Mouse (Mus musculus) intestine, postnatal 0 days (tissue): Measurements from ENCODE around the gene Mab21l1. TPM values are rescaled to one million over a fixed set of nuclear protein-coding genes. Genes with fewer than 3 reads are reported as not detected.

Experiments used
- ATAC-seq: fragments of 200-750 bp; cut with Nextera tagmentation; 2 replicates; pipeline ENCODE4 v1.8.0; 2017; ENCODE audit warnings: mild to moderate bottlenecking, moderate TSS enrichment, moderate library complexity
- H3K27ac ChIP-seq: fragments of 300-500 bp; sonication (generic); 2 replicates; pipeline ENCODE4 v1.5.1; 2014; ENCODE audit warnings: mild to moderate bottlenecking, low read depth, low read length, moderate library complexity
- H3K27me3 ChIP-seq: fragments of 300-500 bp; sonication (generic); replicated peaks from 2 replicates; pipeline ENCODE4 v1.6.1; 2014; ENCODE audit warnings: low read length, mixed read lengths; ENCODE audit not compliant: control insufficient read depth, insufficient read depth
- H3K36me3 ChIP-seq: fragments of 300-500 bp; sonication (generic); 2 replicates; pipeline ENCODE4 v1.6.1; 2014; ENCODE audit warnings: mild to moderate bottlenecking, moderate library complexity; ENCODE audit not compliant: control insufficient read depth, insufficient read depth
- H3K4me1 ChIP-seq: fragments of 300-500 bp; sonication (generic); replicated peaks from 2 replicates; pipeline ENCODE4 v1.6.1; 2014; ENCODE audit warnings: antibody characterized with exemption, low read length, mixed read lengths; ENCODE audit not compliant: control insufficient read depth, insufficient read depth
- H3K4me2 ChIP-seq: fragments of 300-500 bp; sonication (generic); replicated peaks from 2 replicates; pipeline ENCODE4 v1.6.1; 2014; ENCODE audit warnings: low read depth, mild to moderate bottlenecking, moderate library complexity
- H3K4me3 ChIP-seq: fragments of 300-500 bp; sonication (generic); 2 replicates; pipeline ENCODE4 v1.5.1; 2014; ENCODE audit warnings: low read depth, low read length
- H3K9ac ChIP-seq: fragments of 300-500 bp; sonication (generic); 2 replicates; pipeline ENCODE4 v1.6.1; 2014; ENCODE audit warnings: mild to moderate bottlenecking, low read depth, low read length
- H3K9me3 ChIP-seq: fragments of 300-500 bp; sonication (generic); 2 replicates; pipeline ENCODE4 v1.6.1; 2016; ENCODE audit warnings: mixed run types; ENCODE audit not compliant: control insufficient read depth
- CTCF ChIP-seq: sonication (generic); IDR thresholded peaks from 2 replicates; pipeline ENCODE4 v1.5.1; 2016; ENCODE audit warnings: low read depth, mild to moderate bottlenecking, control low read depth, antibody characterized with exemption, moderate library complexity
- WGBS: fragments of 180-500 bp; shearing (Covaris S2); extraction: QIAGEN DNeasy Blood & Tissue Kit; methylation state at CpG from one replicate; pipeline ENCODE4 v1.1.7; 2014; 5-methylcytosine and 5-hydroxymethylcytosine counted together
- polyA plus RNA-seq: library from polyadenylated mRNA; unstranded; fragments of >200 nt; fragmentation: Nextera tagmentation; extraction: Ambion mirVana; gene quantifications from 2 replicates; pipeline ENCODE4 v1.2.1, GENCODE M21; 2015

The Mab21l1 gene
- polyA plus RNA-seq, 1 experiment from 2014 or later, result 4.0 TPM

GRCm38 (mm10) chr3:55782771-55783170 lies 461 bp downstream of the Mab21l1 start:
- ATAC-seq, result no peak
- H3K27me3 ChIP-seq, result peaks cover 55% of the 10 kb centered on the region
- H3K9me3 ChIP-seq, result no peaks in the 10 kb centered on the region
- no peak overlapping the region for H3K9ac ChIP-seq
- no peak overlapping the region for H3K27ac ChIP-seq
- H3K4me3 ChIP-seq, result peak overlapping the region; percentile 16
- H3K36me3 ChIP-seq, result no peaks in the 10 kb centered on the region
- no peak for TF ChIP-seq CTCF
- H3K4me1 ChIP-seq, result 0 out of 2 replicates have a peak, but pooled peaks cover 4% of the 10 kb centered on the region
- 29% methylated on average over 22 of the region's 22 CpGs for WGBS
- peak overlapping the region; percentile 43 for H3K4me2 ChIP-seq

- Histone ChIP-seq H3K9me3 (no peaks in the 10 kb centered on the region), H3K4me1 (0 out of 2 replicates have a peak, but pooled peaks cover 4% of the 10 kb centered on the region), H3K27me3 (peaks cover 53% of the 10 kb centered on the region), H3K4me2 (peak overlapping the region; percentile 41), H3K4me3 (peak overlapping the region; percentile 16), H3K27ac (no peak overlapping the region), H3K9ac (no peak overlapping the region), H3K36me3 (no peaks in the 10 kb centered on the region)
- ATAC-seq, result no peak
- TF ChIP-seq CTCF, result no peak
- WGBS, result 43% methylated on average over 45 of the region's 45 CpGs
These were observed 1.1 kb downstream of the Mab21l1 start for GRCm38 (mm10) chr3:55783171-55784081.

GRCm38 (mm10) chr3:55784101-55784500 lies 1.8 kb downstream of the Mab21l1 start:
- no peak for TF ChIP-seq CTCF
- Histone ChIP-seq H3K4me3 (peak overlapping the region; percentile 16; the same call in 1 of the 2 replicates), H3K9me3 (no peaks in the 10 kb centered on the region), H3K9ac (no peak overlapping the region), H3K4me1 (0 out of 2 replicates have a peak, but pooled peaks cover 4% of the 10 kb centered on the region), H3K4me2 (no peak overlapping the region), H3K36me3 (no peaks in the 10 kb centered on the region), H3K27me3 (peaks cover 57% of the 10 kb centered on the region), H3K27ac (no peak overlapping the region)
- WGBS, result 57% methylated on average over 7 of the region's 7 CpGs
- no peak for ATAC-seq

- Histone ChIP-seq H3K9ac (no peak overlapping the region), H3K36me3 (no peaks in the 10 kb centered on the region), H3K4me3 (no peak overlapping the region), H3K4me1 (0 out of 2 replicates have a peak, but pooled peaks cover 2% of the 10 kb centered on the region), H3K4me2 (no peak overlapping the region), H3K27ac (no peak overlapping the region), H3K27me3 (peaks cover 52% of the 10 kb centered on the region), H3K9me3 (no peaks in the 10 kb centered on the region)
- ATAC-seq, result no peak
- TF ChIP-seq CTCF, result no peak
- WGBS, result 80% methylated on average over 4 of the region's 4 CpGs
These were observed 3.1 kb downstream of the Mab21l1 start for GRCm38 (mm10) chr3:55785266-55785980.

- H3K27me3 ChIP-seq, result peaks cover 45% of the 10 kb centered on the region; the same call in 1 of the 2 replicates
- ATAC-seq, result no peak
- H3K4me3 ChIP-seq, result no peak overlapping the region
These were observed 3.8 kb downstream of the Mab21l1 start for GRCm38 (mm10) chr3:55785981-55786725.

More at GRCm38 (mm10) chr3:55785981-55786725, 3.8 kb downstream of the Mab21l1 start:
- Histone ChIP-seq H3K36me3 (no peaks in the 10 kb centered on the region), H3K9ac (no peak overlapping the region), H3K4me2 (no peak overlapping the region), H3K9me3 (no peaks in the 10 kb centered on the region), H3K27ac (no peak overlapping the region), H3K4me1 (no peaks in the 10 kb centered on the region)
- 64% methylated on average over 3 of the region's 3 CpGs for WGBS
- TF ChIP-seq CTCF, result no peak
